Mouse (Mus musculus) bone marrow macrophage, adult 2 months (primary cell): ENCODE measurements at regions not wholly inside any gene's neighbourhood (a gene's known extent, or its start where the extent isn't known, plus 50 kb on each side); places are given as distances from the start of the nearest gene placed in this dataset.

Experiments used
- H3K27ac ChIP-seq: 2 replicates; pipeline ENCODE4 v1.5.1; 2012; ENCODE audit warnings: low read depth, low read length; ENCODE audit not compliant: insufficient read depth
- H3K4me1 ChIP-seq: 2 replicates; pipeline ENCODE4 v1.6.1; 2012; ENCODE audit warnings: low read length; ENCODE audit not compliant: control insufficient read depth, insufficient read depth
- H3K4me3 ChIP-seq: 2 replicates; pipeline ENCODE4 v1.5.1; 2012; ENCODE audit warnings: mild to moderate bottlenecking, low read length, moderate library complexity; ENCODE audit not compliant: insufficient read depth
- CTCF ChIP-seq: IDR thresholded peaks from 2 replicates; pipeline ENCODE4 v1.5.1; 2012; ENCODE audit warnings: low read depth, mild to moderate bottlenecking, low read length, moderate library complexity
- POLR2A ChIP-seq: IDR thresholded peaks from 2 replicates; pipeline ENCODE4 v1.6.1; 2012; ENCODE audit warnings: mild to moderate bottlenecking, low read depth, low read length, borderline replicate concordance

GRCm38 (mm10) chr14:106008951-106009350 is 97.0 kb upstream of the Trim52 start:
- peaks cover 17% of the 10 kb centered on the region for H3K4me1 ChIP-seq
- TF ChIP-seq POLR2A (no peak), CTCF (no peak)
- H3K4me3 ChIP-seq, result no peak overlapping the region
- no peak overlapping the region for H3K27ac ChIP-seq

GRCm38 (mm10) chr14:106010961-106011360 is 95.0 kb upstream of the Trim52 start:
- no peak for TF ChIP-seq POLR2A
- TF ChIP-seq CTCF, result no peak
- Histone ChIP-seq H3K27ac (peak overlapping the region; percentile 56; the same call in 1 of the 2 replicates), H3K4me3 (no peak overlapping the region), H3K4me1 (peaks cover 16% of the 10 kb centered on the region)

GRCm38 (mm10) chr14:106011991-106012427 is 94.0 kb upstream of the Trim52 start:
- TF ChIP-seq CTCF (no peak), POLR2A (no peak)

GRCm38 (mm10) chr14:106022806-106023205 is 83.2 kb upstream of the Trim52 start:
- TF ChIP-seq CTCF, result no peak
- TF ChIP-seq POLR2A, result no peak
- Histone ChIP-seq H3K4me3 (no peak overlapping the region), H3K27ac (no peak overlapping the region), H3K4me1 (no peaks in the 10 kb centered on the region)

More at GRCm38 (mm10) chr14:106011991-106012427, 94.0 kb upstream of the Trim52 start:
- Histone ChIP-seq H3K27ac (peak overlapping the region; percentile 56), H3K4me3 (no peak overlapping the region), H3K4me1 (peaks cover 14% of the 10 kb centered on the region)

DNA sequence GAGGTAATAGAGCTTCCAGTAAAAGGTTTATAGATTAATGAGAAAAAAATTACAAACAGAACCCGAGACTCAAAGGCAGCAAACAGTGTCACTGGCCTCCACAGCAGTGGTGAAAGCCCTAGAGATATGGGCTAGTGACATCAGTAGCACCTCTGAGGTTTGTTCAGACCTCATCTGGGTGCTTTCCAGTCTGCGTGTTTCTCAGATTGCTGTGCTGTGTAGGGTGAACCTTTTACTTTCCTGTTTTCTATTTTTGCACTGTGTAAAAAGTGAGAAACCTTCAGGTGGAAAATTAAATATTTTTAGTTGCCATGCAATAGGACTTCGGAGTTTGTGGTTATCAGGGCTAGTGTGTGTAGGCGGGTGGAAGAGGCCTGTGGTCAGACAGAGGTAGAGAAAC is 79.2 kb upstream of the Trim52 start:
- H3K27ac ChIP-seq, result no peak overlapping the region
- no peak overlapping the region for H3K4me3 ChIP-seq
- TF ChIP-seq POLR2A, result no peak
- TF ChIP-seq CTCF, result no peak
- H3K4me1 ChIP-seq, result no peaks in the 10 kb centered on the region

- TF ChIP-seq POLR2A, result no peak
- Histone ChIP-seq H3K4me3 (no peak overlapping the region), H3K4me1 (no peaks in the 10 kb centered on the region), H3K27ac (no peak overlapping the region)
These were observed 78.3 kb upstream of the Trim52 start for GRCm38 (mm10) chr14:106027686-106028085.

DNA sequence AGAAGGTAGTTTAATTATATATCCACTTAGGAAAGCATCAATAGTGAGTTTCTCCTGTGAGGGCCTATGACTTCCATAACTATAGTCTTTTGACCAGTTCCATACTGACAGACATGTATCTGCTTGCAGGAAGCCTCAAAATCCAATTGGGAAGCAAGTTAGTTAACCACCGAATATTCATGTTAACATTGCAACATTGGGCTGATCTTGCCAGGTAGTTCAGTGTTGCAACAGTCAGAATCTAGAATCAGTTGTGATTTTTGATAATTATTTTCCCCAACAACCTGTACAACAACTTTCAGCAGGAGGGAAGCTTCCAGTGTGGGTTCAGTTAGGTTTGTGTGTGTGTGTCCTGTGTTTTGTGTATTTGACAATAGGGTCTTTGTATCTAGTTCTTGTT is 74.9 kb upstream of the Trim52 start:
- H3K4me1 ChIP-seq, result peaks cover 5% of the 10 kb centered on the region
- H3K27ac ChIP-seq, result no peak overlapping the region

DNA sequence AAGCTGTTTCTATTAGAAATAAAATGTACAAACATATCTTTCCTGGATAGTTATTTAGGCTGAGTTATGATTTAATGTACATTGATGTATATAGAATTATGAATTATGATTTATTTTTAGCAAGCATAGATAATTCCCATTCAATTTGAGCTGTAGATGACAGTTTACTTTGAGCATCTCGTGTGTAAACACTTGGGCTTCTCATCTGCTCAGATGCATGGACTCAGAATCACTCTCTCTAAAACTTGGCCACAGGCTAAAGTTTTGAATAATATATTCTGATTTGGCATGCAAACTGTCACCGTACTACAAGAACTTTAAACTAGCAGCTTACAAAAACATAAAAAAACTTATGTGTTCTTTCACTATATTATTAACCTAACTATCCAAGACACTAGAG is 72.2 kb upstream of the Trim52 start:
- no peak for TF ChIP-seq POLR2A
- TF ChIP-seq CTCF, result no peak
- H3K4me1 ChIP-seq, result peaks cover 5% of the 10 kb centered on the region
- H3K27ac ChIP-seq, result no peak overlapping the region
- H3K4me3 ChIP-seq, result no peak overlapping the region

More for the DNA sequence above, 74.9 kb upstream of the Trim52 start:
- no peak overlapping the region for H3K4me3 ChIP-seq
- TF ChIP-seq CTCF, result no peak
- no peak for TF ChIP-seq POLR2A

GRCm38 (mm10) chr14:106034933-106035665 is 70.9 kb upstream of the Trim52 start:
- peaks cover 5% of the 10 kb centered on the region for H3K4me1 ChIP-seq
- peak overlapping the region; percentile 49 for H3K27ac ChIP-seq
- TF ChIP-seq POLR2A (no peak), CTCF (no peak)
- H3K4me3 ChIP-seq, result no peak overlapping the region

DNA sequence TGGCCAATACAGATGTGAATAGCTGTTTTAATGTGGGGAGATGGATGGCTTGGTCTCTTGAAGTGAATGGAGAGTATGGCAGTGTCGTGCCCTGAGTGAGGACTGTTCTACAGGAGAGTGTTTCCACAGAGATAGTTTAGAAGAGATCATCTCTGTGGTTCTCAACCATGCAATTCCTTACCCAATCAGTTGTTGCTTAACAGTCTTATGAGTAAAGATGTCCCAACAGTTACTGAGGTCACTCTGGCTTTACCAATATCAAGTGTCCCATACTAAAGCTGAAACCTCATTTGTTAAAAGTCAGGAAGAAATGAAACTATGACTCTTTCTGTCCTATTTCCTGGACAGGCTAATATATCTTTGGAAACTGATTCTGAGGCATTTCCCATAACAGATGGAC is 61.7 kb upstream of the Trim52 start:
- Histone ChIP-seq H3K27ac (peak overlapping the region; percentile 19), H3K4me3 (no peak overlapping the region), H3K4me1 (peaks cover 6% of the 10 kb centered on the region)
- TF ChIP-seq POLR2A, result no peak
- no peak for TF ChIP-seq CTCF
